Mouse (Mus musculus) E14TG2a.4 (cell line): ENCODE data around the gene Prmt3.

Experiments
- H3K27me3 ChIP-seq: 2 replicates; pipeline ENCODE4 v1.6.1; 2014; ENCODE audit warnings: low read length, control low read depth; ENCODE audit not compliant: insufficient read depth
- H3K36me3 ChIP-seq: 2 replicates; pipeline ENCODE4 v1.6.1; 2014; ENCODE audit warnings: low read length, control low read depth; ENCODE audit not compliant: insufficient read depth
- H3K4me1 ChIP-seq: replicated peaks from 2 replicates; pipeline ENCODE4 v1.6.1; 2014; ENCODE audit warnings: low read depth, low read length, control low read depth
- H3K4me3 ChIP-seq: replicated peaks from 2 replicates; pipeline ENCODE4 v1.5.1; 2014; ENCODE audit warnings: mild to moderate bottlenecking, low read length
- H3K9me3 ChIP-seq: 2 replicates; pipeline ENCODE4 v1.6.1; 2014; ENCODE audit warnings: low read length, control low read depth
- CTCF ChIP-seq: conservative IDR thresholded peaks from 2 replicates; pipeline ENCODE4 v1.5.1; 2014; ENCODE audit warnings: low read length
- NANOG ChIP-seq: IDR thresholded peaks from 2 replicates; pipeline ENCODE4 v1.6.1; 2014; ENCODE audit warnings: borderline replicate concordance, low read length, mixed read lengths
- POU5F1 ChIP-seq: IDR thresholded peaks from 2 replicates; pipeline ENCODE4 v1.6.1; 2014; ENCODE audit warnings: low read length, borderline replicate concordance

Prmt3 gene

DNA sequence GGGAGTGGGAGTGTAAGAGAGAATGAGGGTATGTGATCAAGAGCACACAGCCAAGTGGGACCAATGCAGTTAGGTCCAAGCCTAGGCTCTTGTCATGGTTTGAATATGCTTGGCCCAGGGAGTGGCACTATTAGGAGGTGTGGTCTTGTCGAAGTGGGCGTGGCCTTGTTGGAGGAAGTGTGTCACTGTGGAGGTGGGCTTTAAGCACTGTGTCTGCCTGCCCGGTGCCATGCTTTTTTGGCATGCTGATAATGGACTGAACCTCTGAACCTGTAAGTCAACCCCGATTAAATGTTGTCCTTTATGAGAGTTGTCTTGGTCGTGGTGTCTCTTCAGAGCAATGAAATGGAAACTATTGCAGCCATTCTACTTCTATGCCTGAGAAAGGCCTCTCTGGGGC, 99.2 kb downstream of the Prmt3 start:
- Histone ChIP-seq H3K4me1 (peaks cover 20% of the 10 kb centered on the region), H3K36me3 (no peaks in the 10 kb centered on the region), H3K9me3 (no peaks in the 10 kb centered on the region), H3K27me3 (no peaks in the 10 kb centered on the region), H3K4me3 (peak overlapping the region; percentile 32)
- TF ChIP-seq NANOG (no peak), CTCF (no peak), POU5F1 (no peak)

DNA sequence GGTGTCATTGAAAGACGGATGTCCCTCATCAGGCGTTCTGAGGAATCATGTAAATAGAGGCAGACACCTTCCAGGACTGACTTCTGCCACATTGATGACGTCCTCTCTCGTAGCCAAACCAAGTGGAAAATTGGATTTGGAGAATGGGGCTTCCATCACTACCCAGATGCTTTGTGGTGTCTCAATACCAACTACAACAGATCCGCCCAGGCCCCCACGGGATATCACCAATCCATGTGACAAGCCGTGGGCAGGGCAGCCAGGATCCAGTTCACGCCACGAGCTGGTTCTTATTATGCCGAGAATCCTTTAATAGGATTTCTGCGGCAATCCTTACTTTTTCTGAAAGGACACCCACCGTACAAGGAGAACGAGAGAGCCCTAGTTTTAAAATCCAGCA, 100.9 kb downstream of the Prmt3 start:
- no peak for TF ChIP-seq NANOG
- H3K36me3 ChIP-seq, result no peaks in the 10 kb centered on the region
- H3K27me3 ChIP-seq, result no peaks in the 10 kb centered on the region
- no peak overlapping the region for H3K4me3 ChIP-seq
- H3K4me1 ChIP-seq, result peaks cover 24% of the 10 kb centered on the region
- no peaks in the 10 kb centered on the region for H3K9me3 ChIP-seq

DNA sequence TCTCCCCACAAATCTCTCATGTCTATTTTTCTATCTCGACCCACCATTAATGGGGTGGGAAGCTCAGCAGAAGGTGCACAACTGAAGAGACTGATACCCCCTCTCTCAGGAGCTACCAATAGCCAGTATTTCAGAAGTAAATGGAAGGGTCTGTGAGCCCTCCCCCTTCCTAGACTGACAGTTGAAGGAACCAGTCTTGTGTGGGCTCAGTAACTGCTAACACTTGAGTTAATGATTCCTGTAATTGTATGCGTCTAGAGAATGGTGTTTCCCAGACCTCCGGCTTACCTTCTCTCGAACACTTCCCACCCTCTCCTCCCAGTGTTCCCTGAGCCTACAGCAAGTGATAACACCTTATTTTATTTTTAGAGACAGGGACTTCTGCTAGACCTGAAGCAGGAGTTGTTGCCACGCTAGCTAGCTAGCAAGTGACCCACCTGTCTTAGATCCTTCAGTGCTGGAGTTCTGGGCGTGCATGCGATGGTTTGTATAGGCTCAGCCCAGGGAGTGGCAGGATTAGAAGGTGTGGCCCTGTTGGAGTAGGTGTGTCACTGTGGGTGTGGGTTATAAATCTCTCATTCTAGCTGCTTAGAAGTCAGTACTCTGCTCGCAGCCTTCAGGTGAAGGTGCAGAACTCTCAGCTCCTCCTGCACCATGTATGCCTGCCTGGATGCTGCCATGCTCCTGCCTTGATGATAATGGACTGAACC, 102.0 kb downstream of the Prmt3 start:
- TF ChIP-seq NANOG, result no peak
- TF ChIP-seq CTCF, result no peak
- no peak for TF ChIP-seq POU5F1
- peaks cover 24% of the 10 kb centered on the region for H3K4me1 ChIP-seq
- no peaks in the 10 kb centered on the region for H3K27me3 ChIP-seq
- no peaks in the 10 kb centered on the region for H3K36me3 ChIP-seq
- no peak overlapping the region for H3K4me3 ChIP-seq
- H3K9me3 ChIP-seq, result no peaks in the 10 kb centered on the region

DNA sequence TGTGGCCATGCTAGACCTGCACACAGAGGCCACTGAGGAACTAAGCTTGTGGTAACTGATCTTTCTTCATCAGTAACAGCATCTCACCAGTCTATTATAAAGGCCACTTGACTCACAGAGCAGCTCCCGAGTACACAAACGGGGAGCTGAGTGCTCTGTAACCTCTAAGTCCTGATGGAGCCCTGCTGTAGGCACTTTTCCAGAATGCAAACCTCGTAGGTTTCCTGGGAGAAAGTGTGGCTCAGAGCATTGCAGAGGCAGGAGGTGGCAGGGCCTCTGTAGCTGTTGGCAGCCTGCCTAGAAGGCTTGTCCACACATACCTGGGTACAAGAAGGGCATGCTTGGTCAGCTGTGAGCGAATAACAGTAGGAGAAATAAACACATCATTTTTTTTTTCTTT, 104.1 kb downstream of the Prmt3 start:
- Histone ChIP-seq H3K27me3 (no peaks in the 10 kb centered on the region), H3K4me3 (no peak overlapping the region), H3K36me3 (no peaks in the 10 kb centered on the region), H3K9me3 (no peaks in the 10 kb centered on the region), H3K4me1 (peaks cover 24% of the 10 kb centered on the region)
- no peak for TF ChIP-seq CTCF
- TF ChIP-seq POU5F1, result no peak
- no peak for TF ChIP-seq NANOG

DNA sequence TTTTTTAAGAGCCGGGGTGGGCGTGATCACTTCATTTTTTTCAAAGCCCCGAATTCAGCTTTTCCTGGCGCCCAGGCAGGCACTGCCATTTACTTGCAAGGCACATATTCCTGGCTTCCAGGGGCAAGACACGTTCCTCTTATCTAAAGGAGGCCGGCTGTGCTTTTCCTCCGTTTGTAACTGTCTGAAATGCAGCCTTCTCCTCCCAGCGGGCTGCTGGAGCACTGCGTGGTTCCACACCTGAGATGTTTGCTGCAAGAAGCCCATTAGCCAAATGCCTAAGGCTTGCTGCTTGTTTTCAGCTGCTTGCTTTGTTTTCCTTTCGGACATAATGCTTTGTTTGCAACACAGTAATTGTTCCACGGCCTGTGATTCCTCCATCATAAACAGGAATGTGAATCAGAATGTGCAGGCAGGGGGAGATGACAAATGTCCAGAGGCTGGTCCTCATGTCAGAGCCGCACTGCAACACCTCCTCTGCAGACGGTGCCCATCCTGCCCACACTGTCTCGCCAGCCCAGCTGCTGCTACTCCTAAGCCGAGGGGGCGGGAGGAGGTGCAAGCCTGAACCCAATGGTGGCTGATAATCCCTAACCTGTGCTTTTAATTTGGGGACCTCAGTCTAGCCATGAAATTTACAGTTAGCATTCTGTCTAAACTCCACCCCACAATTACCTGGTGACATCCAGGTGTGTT, 104.7 kb downstream of the Prmt3 start:
- TF ChIP-seq CTCF, result no peak
- no peak for TF ChIP-seq POU5F1
- peaks cover 24% of the 10 kb centered on the region for H3K4me1 ChIP-seq
- H3K9me3 ChIP-seq, result no peaks in the 10 kb centered on the region
- no peak overlapping the region for H3K4me3 ChIP-seq
- no peaks in the 10 kb centered on the region for H3K36me3 ChIP-seq
- no peaks in the 10 kb centered on the region for H3K27me3 ChIP-seq

DNA sequence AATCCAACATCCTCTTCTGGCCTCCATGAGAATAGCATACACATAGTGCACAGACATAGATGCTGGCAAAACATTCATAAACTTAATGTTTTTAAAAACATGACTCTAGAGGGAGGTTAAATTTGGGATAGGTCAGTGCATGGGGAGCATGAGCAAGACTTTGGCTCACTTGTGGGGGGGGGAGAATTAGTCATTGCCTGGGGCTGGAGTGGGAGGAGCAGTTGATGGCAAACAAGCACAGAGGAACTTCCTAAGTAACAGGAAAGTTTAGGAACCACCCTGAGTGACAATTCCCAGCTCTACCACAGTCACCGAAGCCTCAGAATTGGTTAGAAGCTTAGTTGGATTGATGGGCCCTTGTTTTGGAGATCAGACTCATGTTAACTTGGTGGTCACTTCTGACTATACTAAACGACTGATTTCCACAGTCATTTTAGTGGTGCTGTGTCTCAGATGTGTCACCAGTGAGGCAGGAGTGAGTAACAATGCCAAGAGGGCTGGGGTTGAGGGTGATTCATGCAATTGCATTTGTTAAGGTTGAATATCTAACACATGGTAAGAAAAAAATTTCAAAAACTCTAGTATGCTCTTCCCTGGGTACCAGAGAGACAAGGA, 109.7 kb downstream of the Prmt3 start:
- Histone ChIP-seq H3K4me3 (no peak overlapping the region), H3K36me3 (no peaks in the 10 kb centered on the region), H3K27me3 (no peaks in the 10 kb centered on the region; the same call in 1 of the 2 replicates), H3K4me1 (peaks cover 2% of the 10 kb centered on the region; the same call in 1 of the 2 replicates), H3K9me3 (no peaks in the 10 kb centered on the region)
- TF ChIP-seq NANOG (no peak), CTCF (no peak), POU5F1 (no peak)

DNA sequence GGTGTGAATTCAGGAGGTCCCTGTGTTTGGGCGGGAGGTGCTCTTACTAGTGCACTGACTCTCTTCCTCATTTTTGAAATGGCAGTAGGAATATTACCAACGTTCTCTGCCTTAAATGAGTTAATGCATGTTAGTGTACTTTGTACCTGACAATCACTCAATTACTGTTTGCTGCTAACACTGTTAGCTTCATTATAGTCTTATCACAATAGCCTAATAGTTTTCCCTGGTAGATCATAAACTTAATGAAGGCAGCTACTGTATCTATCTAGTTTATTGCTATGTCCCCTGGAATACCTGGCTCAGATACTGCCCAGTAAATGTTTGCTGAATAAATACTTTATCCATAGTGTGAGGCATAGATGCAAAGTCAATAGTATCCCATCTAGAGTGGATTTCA, 116.6 kb downstream of the Prmt3 start:
- H3K27me3 ChIP-seq, result peaks cover 3% of the 10 kb centered on the region; the same call in 1 of the 2 replicates
- no peak overlapping the region for H3K4me3 ChIP-seq
- H3K36me3 ChIP-seq, result no peaks in the 10 kb centered on the region
- H3K9me3 ChIP-seq, result no peaks in the 10 kb centered on the region
- H3K4me1 ChIP-seq, result no peaks in the 10 kb centered on the region
- no peak for TF ChIP-seq CTCF
- no peak for TF ChIP-seq POU5F1
- TF ChIP-seq NANOG, result no peak

DNA sequence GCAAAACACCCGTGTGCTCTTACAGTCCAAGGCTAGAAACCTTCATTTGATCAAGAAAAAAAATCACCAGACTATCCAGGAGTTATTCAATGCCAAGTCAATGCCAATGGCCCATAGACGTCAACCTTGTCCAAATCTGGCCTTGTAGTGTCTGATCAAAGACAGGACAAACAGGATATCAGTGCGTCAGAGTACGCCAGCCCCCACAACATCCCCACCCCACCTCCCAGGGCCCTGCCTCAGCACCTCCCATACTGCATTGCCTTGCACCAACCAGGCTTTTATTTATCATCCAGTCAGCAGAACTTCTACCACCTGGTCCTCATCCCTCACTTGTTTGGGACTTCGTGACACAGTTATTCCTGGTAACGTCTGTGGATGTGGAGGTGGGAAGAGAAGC, 117.2 kb downstream of the Prmt3 start:
- peaks cover 4% of the 10 kb centered on the region for H3K27me3 ChIP-seq
- no peaks in the 10 kb centered on the region for H3K4me1 ChIP-seq
- no peaks in the 10 kb centered on the region for H3K36me3 ChIP-seq
- H3K9me3 ChIP-seq, result no peaks in the 10 kb centered on the region
- TF ChIP-seq POU5F1 (no peak), CTCF (no peak)
- no peak overlapping the region for H3K4me3 ChIP-seq
